Mouse (Mus musculus): ENCODE measurements around the gene Fbxo36.

- no peak for TF ChIP-seq POLR2A (IDR thresholded peaks at IDR 0.05; ENCODE audit: insufficient read depth, low read depth, low read length)
- no peak for TF ChIP-seq CTCF (IDR thresholded peaks at IDR 0.05; ENCODE audit: insufficient read depth, low read depth, low read length)
Observed at GRCm38 (mm10) chr1:84848335-84848734, 8.7 kb downstream of the Fbxo36 start.

Measured in olfactory bulb, adult 2 months (tissue).